Mouse (Mus musculus) forebrain, postnatal 0 days (tissue): Measurements from ENCODE around the gene Gm20708. TPM values are rescaled to one million over a fixed set of nuclear protein-coding genes. Genes with fewer than 3 reads are reported as not detected.
A peak's percentile ranks its signal among the peaks of the same experiment; 100 is the strongest.

Experiments
- ATAC-seq: fragments of 200-750 bp; cut with Nextera tagmentation; 2 replicates; pipeline ENCODE4 v1.8.0; 2017; ENCODE audit warnings: mild to moderate bottlenecking, moderate library complexity
- DNase-seq: peaks from one replicate; pipeline ENCODE4 v3.0.0-alpha.2; 2015
- H3K27ac ChIP-seq: fragments of 300-500 bp; sonication (generic); 2 replicates; pipeline ENCODE4 v1.5.1; 2014; ENCODE audit warnings: low read depth, mild to moderate bottlenecking, antibody characterized with exemption, low read length, moderate library complexity, mixed read lengths
- H3K27me3 ChIP-seq: fragments of 300-500 bp; sonication (generic); 2 replicates; pipeline ENCODE4 v1.6.1; 2014; ENCODE audit warnings: mild to moderate bottlenecking, low read length, mixed read lengths; ENCODE audit not compliant: insufficient read depth
- H3K36me3 ChIP-seq: fragments of 300-500 bp; sonication (generic); 2 replicates; pipeline ENCODE4 v1.6.1; 2014; ENCODE audit warnings: mild to moderate bottlenecking, moderate library complexity; ENCODE audit not compliant: insufficient read depth
- H3K4me1 ChIP-seq: fragments of 300-500 bp; sonication (generic); 2 replicates; pipeline ENCODE4 v1.6.1; 2014; ENCODE audit warnings: antibody characterized with exemption; ENCODE audit not compliant: insufficient read depth
- H3K4me2 ChIP-seq: fragments of 300-500 bp; sonication (generic); 2 replicates; pipeline ENCODE4 v1.6.1; 2014; ENCODE audit warnings: low read depth, mild to moderate bottlenecking, moderate library complexity
- H3K4me3 ChIP-seq: fragments of 300-500 bp; sonication (generic); 2 replicates; pipeline ENCODE4 v1.5.1; 2014; ENCODE audit warnings: low read depth, low read length, mixed read lengths
- H3K9ac ChIP-seq: fragments of 300-500 bp; sonication (generic); 2 replicates; pipeline ENCODE4 v1.6.1; 2014; ENCODE audit warnings: mild to moderate bottlenecking
- H3K9me3 ChIP-seq: fragments of 300-500 bp; sonication (generic); 2 replicates; pipeline ENCODE4 v1.6.1; 2016; ENCODE audit warnings: low read length
- CTCF ChIP-seq: sonication (generic); IDR thresholded peaks from 2 replicates; pipeline ENCODE4 v1.5.1; 2016; ENCODE audit warnings: antibody characterized with exemption, control low read depth, low read depth
- WGBS: fragments of 180-500 bp; shearing (Covaris S2); extraction: QIAGEN DNeasy Blood & Tissue Kit; methylation state at CpG from one replicate; pipeline ENCODE4 v1.1.7; 2014; 5-methylcytosine and 5-hydroxymethylcytosine counted together
- polyA plus RNA-seq: library from polyadenylated mRNA; unstranded; fragments of >200 nt; fragmentation: Nextera tagmentation; extraction: Ambion mirVana; gene quantifications from 2 replicates; pipeline ENCODE4 v1.2.1, GENCODE M21; 2015
- total RNA-seq: library from RNA; depleted of rRNA; stranded (reverse); fragments of >200 nt; gene quantifications from 2 replicates; pipeline ENCODE4 v1.2.3, GENCODE M21; 2014

The Gm20708 gene
- total and polyA plus RNA-seq, 2 experiments from 2014 or later, result 1.1 to 2.0 TPM

- no peak for DNase-seq
- Histone ChIP-seq H3K36me3 (no peaks in the 10 kb centered on the region), H3K4me2 (no peak within 1 kb of the TSS), H3K4me1 (no peaks in the 10 kb centered on the region), H3K9me3 (no peaks in the 10 kb centered on the region), H3K27ac (no peak within 1 kb of the TSS), H3K9ac (no peak within 1 kb of the TSS), H3K27me3 (no peaks in the 10 kb centered on the region; the same call in 1 of the 2 replicates), H3K4me3 (no peak within 1 kb of the TSS)
- ATAC-seq, result no peak
- WGBS, result 6% methylated on average over 23 of the region's 23 CpGs
- TF ChIP-seq CTCF, result no peak
Measured at GRCm38 (mm10) chr11:117860601-117861000, 51.1 kb downstream of the Gm20708 start, which contains the start of gene Tmem235. Gene Tmem235 (plus strand): TSS chr11:117860752.

GRCm38 (mm10) chr11:117863174-117863856 lies 53.8 kb downstream of the Gm20708 start:
- no peak for DNase-seq
- no peak for TF ChIP-seq CTCF

GRCm38 (mm10) chr11:117864805-117865204 lies 55.3 kb downstream of the Gm20708 start:
- DNase-seq (no peak), ATAC-seq (no peak)
- Histone ChIP-seq H3K4me1 (no peaks in the 10 kb centered on the region), H3K4me3 (no peak overlapping the region), H3K4me2 (no peak overlapping the region), H3K36me3 (no peaks in the 10 kb centered on the region), H3K9ac (no peak overlapping the region), H3K9me3 (no peaks in the 10 kb centered on the region), H3K27ac (no peak overlapping the region), H3K27me3 (no peaks in the 10 kb centered on the region; the same call in 1 of the 2 replicates)
- no peak for TF ChIP-seq CTCF
- WGBS, result 79% methylated on average over 2 of the region's 2 CpGs

More at GRCm38 (mm10) chr11:117863174-117863856, 53.8 kb downstream of the Gm20708 start:
- no peak for ATAC-seq
- 18% methylated on average over 11 of the region's 11 CpGs for WGBS
- no peak overlapping the region for H3K27ac ChIP-seq
- H3K4me3 ChIP-seq, result no peak overlapping the region
- H3K4me1 ChIP-seq, result no peaks in the 10 kb centered on the region
- no peak overlapping the region for H3K4me2 ChIP-seq
- no peaks in the 10 kb centered on the region; the same call in 1 of the 2 replicates for H3K27me3 ChIP-seq
- H3K9ac ChIP-seq, result no peak overlapping the region
- no peaks in the 10 kb centered on the region for H3K36me3 ChIP-seq
- no peaks in the 10 kb centered on the region for H3K9me3 ChIP-seq

- WGBS, result 11% methylated on average over 6 of the region's 6 CpGs
- DNase-seq, result no peak
- no peak for ATAC-seq
Measured at GRCm38 (mm10) chr11:117865988-117866387, 56.5 kb downstream of the Gm20708 start.

DNA sequence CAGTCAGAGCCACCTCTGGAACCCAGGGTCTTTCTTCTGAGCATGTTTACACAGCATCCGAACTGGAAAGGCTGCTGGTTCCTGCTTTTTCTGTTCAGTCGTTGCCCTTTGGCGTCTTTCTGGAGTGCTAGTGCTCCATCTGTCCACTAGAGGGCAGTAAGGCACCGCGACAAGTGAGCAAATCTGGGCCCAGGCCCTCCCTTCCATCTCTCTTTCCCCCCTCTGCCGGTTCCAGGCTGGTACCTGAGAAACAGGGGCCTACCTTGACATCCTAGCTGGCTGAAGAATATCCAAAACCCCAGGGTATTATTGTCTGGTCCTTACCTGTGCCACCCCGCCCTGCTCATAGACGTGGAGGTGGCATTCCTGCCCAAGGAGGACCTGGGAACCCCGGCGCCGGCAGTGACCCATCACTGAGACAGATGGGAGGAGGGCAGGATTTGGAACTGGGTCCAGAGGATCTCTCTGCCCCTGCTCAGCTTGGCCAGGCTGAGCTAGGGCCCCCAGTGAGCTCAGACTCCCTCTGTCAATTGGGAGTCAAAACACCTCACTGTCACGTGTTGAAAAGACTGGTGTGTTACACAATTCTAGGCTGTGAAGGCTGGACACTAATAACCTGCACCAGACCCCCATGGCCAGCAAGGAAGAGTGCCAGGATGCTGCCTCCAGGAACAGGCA lies 61.4 kb downstream of the Gm20708 start:
- peak; percentile 99 for TF ChIP-seq CTCF
- ATAC-seq, result peak; percentile 73
- DNase-seq, result peak; percentile 92
- H3K9ac ChIP-seq, result peak overlapping the region; percentile 31; the same call in 1 of the 2 replicates
- peak overlapping the region; percentile 6; the same call in 1 of the 2 replicates for H3K4me2 ChIP-seq
- H3K4me1 ChIP-seq, result 0 out of 2 replicates have a peak, but pooled peaks cover 3% of the 10 kb centered on the region
- H3K36me3 ChIP-seq, result no peaks in the 10 kb centered on the region
- no peaks in the 10 kb centered on the region for H3K9me3 ChIP-seq
- H3K27ac ChIP-seq, result no peak overlapping the region
- H3K27me3 ChIP-seq, result no peaks in the 10 kb centered on the region
- WGBS, result 36% methylated on average over 12 of the region's 12 CpGs
- no peak overlapping the region for H3K4me3 ChIP-seq

More at GRCm38 (mm10) chr11:117865988-117866387, 56.5 kb downstream of the Gm20708 start:
- H3K4me2 ChIP-seq, result no peak overlapping the region
- no peak overlapping the region for H3K27ac ChIP-seq
- H3K36me3 ChIP-seq, result no peaks in the 10 kb centered on the region
- H3K4me1 ChIP-seq, result 0 out of 2 replicates have a peak, but pooled peaks cover 1% of the 10 kb centered on the region
- no peaks in the 10 kb centered on the region for H3K27me3 ChIP-seq
- H3K9me3 ChIP-seq, result no peaks in the 10 kb centered on the region
- no peak overlapping the region for H3K4me3 ChIP-seq
- no peak for TF ChIP-seq CTCF
- H3K9ac ChIP-seq, result no peak overlapping the region

GRCm38 (mm10) chr11:117871376-117871775 lies 61.9 kb downstream of the Gm20708 start:
- Histone ChIP-seq H3K9me3 (no peaks in the 10 kb centered on the region), H3K27ac (no peak overlapping the region), H3K27me3 (no peaks in the 10 kb centered on the region), H3K9ac (no peak overlapping the region), H3K4me3 (no peak overlapping the region), H3K36me3 (no peaks in the 10 kb centered on the region), H3K4me2 (no peak overlapping the region), H3K4me1 (0 out of 2 replicates have a peak, but pooled peaks cover 3% of the 10 kb centered on the region)
- DNase-seq, result no peak
- no peak for TF ChIP-seq CTCF
- 77% methylated on average over 5 of the region's 5 CpGs for WGBS
- ATAC-seq, result no peak
